Mouse (Mus musculus) heart, embryonic 11.5 days (tissue): ENCODE results near the gene Gm20388. TPM values are rescaled to one million over a fixed set of nuclear protein-coding genes. Genes with fewer than 3 reads are reported as not detected.

Experiments
- ATAC-seq: fragments of 200-750 bp; cut with Nextera tagmentation; replicated peaks from 2 replicates; pipeline ENCODE4 v1.8.0; 2017; ENCODE audit warnings: moderate library complexity; ENCODE audit not compliant: insufficient number of reproducible peaks, low FRiP score, low TSS enrichment
- H3K27ac ChIP-seq: fragments of 300-500 bp; sonication (generic); 2 replicates; pipeline ENCODE4 v1.5.1; 2014; ENCODE audit warnings: mild to moderate bottlenecking, low read depth, low read length
- H3K27me3 ChIP-seq: fragments of 300-500 bp; sonication (generic); 2 replicates; pipeline ENCODE4 v1.6.1; 2014; ENCODE audit warnings: mild to moderate bottlenecking, low read length, mixed read lengths; ENCODE audit not compliant: control insufficient read depth, insufficient read depth
- H3K36me3 ChIP-seq: fragments of 300-500 bp; sonication (generic); 2 replicates; pipeline ENCODE4 v1.6.1; 2014; ENCODE audit warnings: mild to moderate bottlenecking, low read length, moderate library complexity, mixed read lengths; ENCODE audit not compliant: control insufficient read depth, insufficient read depth
- H3K4me1 ChIP-seq: fragments of 300-500 bp; sonication (generic); 2 replicates; pipeline ENCODE4 v1.6.1; 2014; ENCODE audit warnings: low read length; ENCODE audit not compliant: control insufficient read depth, insufficient read depth
- H3K4me2 ChIP-seq: fragments of 300-500 bp; sonication (generic); 2 replicates; pipeline ENCODE4 v1.6.1; 2014; ENCODE audit warnings: mild to moderate bottlenecking, moderate library complexity
- H3K4me3 ChIP-seq: fragments of 300-500 bp; sonication (generic); 2 replicates; pipeline ENCODE4 v1.5.1; 2014; ENCODE audit warnings: low read depth, low read length
- H3K9ac ChIP-seq: fragments of 300-500 bp; sonication (generic); 2 replicates; pipeline ENCODE4 v1.6.1; 2014; ENCODE audit warnings: mild to moderate bottlenecking, low read depth, low read length, moderate library complexity
- H3K9me3 ChIP-seq: fragments of 300-500 bp; sonication (generic); replicated peaks from 2 replicates; pipeline ENCODE4 v1.6.1; 2016; ENCODE audit warnings: low read length; ENCODE audit not compliant: control insufficient read depth
- WGBS: fragments of 180-500 bp; shearing (Covaris S2); extraction: QIAGEN DNeasy Blood & Tissue Kit; methylation state at CpG from one replicate; pipeline ENCODE4 v1.1.7; 2014; ENCODE audit not compliant: insufficient replicate concordance; 5-methylcytosine and 5-hydroxymethylcytosine counted together
- polyA plus RNA-seq: library from polyadenylated mRNA; unstranded; fragments of >200 nt; fragmentation: Nextera tagmentation; extraction: Ambion mirVana; gene quantifications from 2 replicates; pipeline ENCODE4 v1.2.1, GENCODE M21; 2014

Gene Gm20388
- polyA plus RNA-seq, 1 experiment from 2014 or later = 6.4 TPM

DNA sequence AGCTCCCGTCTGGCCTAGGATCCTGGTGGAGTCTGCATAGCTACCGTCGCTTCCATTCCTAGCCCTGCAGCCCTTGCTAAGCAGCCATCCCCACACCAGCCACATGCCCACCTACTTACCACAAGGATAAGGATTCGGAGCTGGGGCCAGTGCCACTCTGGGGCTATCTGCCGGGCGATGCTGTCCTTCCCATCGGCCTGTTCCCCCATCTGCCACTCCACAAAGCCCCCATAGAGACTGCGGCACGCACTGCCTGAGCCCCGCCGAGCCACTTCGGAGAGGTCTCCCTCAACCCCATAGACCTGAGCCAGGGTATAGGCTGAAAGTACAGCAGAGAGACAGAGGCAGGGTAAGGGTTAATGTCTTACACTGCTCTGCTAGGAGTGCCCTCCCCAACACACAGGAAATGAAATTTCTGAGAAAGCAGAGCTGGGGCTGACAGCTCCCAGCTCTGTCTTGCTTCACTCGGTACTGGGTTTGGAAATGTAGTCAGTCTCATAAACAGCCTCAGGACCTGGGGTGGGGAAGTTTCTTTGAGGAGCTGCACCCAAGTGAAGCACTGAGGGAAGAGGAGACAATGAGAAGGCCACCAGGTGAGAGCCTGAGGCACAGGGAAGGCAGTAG, 2527.2 kb downstream of the Gm20388 start:
- H3K4me2 ChIP-seq = no peak overlapping the region
- WGBS = 79% methylated on average over 13 of the region's 13 CpGs

DNA sequence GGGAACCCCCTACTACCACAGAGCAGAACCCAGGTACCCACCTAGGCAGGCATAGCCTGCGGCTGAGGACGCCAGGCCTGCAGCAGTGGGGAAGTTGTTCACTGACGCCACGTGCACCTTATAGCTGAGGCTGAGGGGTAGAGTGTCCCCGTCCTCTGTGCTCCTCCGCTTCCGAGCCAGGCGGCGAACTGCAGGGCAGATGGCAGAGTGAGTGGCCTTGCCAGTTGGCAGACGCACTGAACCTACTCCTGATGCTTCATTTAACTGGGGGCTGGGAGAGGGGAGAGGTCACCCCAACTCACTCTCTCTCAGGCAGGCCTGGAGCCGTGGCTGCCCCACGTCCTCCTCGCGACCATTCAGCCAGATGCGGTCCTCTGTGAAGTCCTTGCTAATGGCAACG, 2528.7 kb downstream of the Gm20388 start:
- H3K9me3 ChIP-seq = no peaks in the 10 kb centered on the region
- no peaks in the 10 kb centered on the region for H3K27me3 ChIP-seq
- H3K4me1 ChIP-seq = peaks cover 13% of the 10 kb centered on the region
- 93% methylated on average over 16 of the region's 16 CpGs for WGBS
- H3K27ac ChIP-seq = no peak overlapping the region
- no peak overlapping the region for H3K4me3 ChIP-seq
- no peak for ATAC-seq
- no peak overlapping the region for H3K4me2 ChIP-seq
- no peak overlapping the region for H3K9ac ChIP-seq
- peaks cover 19% of the 10 kb centered on the region for H3K36me3 ChIP-seq

More for the DNA sequence above, 2527.2 kb downstream of the Gm20388 start:
- H3K9ac ChIP-seq = no peak overlapping the region
- H3K27ac ChIP-seq = 0 out of 2 replicates have a peak overlapping the region, but pooled peaks have one; percentile 12
- H3K27me3 ChIP-seq = no peaks in the 10 kb centered on the region
- H3K4me3 ChIP-seq = no peak overlapping the region
- H3K9me3 ChIP-seq = no peaks in the 10 kb centered on the region
- no peak for ATAC-seq
- H3K4me1 ChIP-seq = peaks cover 17% of the 10 kb centered on the region
- peaks cover 19% of the 10 kb centered on the region for H3K36me3 ChIP-seq

DNA sequence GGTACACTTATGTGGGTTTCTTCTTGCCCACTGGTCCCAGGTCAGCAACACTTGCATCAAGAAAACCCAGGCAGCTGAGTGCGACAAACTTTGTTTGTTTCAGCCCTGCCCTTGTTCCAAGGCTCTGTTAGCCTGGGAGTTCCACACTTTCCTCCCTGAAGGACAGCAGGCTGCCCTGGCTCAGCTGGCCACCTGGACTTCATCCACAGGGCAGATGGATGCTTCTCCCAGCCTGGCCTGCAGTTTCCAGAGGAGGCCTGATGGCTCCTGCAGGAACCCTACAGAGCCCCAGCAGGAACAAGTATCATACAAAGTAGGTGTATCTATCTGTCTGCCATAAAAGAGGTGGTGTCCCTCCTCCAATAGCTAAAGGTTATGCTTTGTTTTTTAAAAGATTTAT, 2530.7 kb downstream of the Gm20388 start:
- Histone ChIP-seq H3K4me3 (no peak overlapping the region), H3K4me2 (no peak overlapping the region), H3K27me3 (no peaks in the 10 kb centered on the region), H3K4me1 (peaks cover 29% of the 10 kb centered on the region), H3K27ac (no peak overlapping the region), H3K36me3 (peaks cover 14% of the 10 kb centered on the region), H3K9ac (no peak overlapping the region), H3K9me3 (no peaks in the 10 kb centered on the region)
- whole genome bisulfite sequencing = 90% methylated on average over 1 of the region's 1 CpGs
- ATAC-seq = no peak

DNA sequence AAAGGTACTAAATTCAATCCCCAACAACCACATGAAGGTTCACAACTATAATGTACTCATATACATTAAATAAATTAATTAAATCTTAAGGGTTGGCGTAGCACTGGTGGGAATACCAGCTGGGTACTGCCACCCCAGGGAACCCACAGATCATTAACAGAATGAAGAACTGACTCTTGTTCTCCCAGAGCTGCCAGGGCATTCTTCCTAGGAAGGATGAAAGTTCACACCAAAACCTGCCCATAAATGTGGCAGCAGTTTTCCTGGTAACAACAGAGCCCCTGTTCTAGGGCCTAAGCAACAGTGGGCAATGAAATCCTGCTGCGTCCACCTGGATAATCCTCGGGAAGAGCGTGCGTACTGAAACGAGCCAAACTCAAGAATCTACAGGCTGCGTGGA, 2531.7 kb downstream of the Gm20388 start:
- peak overlapping the region; percentile 86 for H3K4me2 ChIP-seq
- 30% methylated on average over 7 of the region's 7 CpGs for WGBS
- peak overlapping the region; percentile 66 for H3K9ac ChIP-seq
- no peak overlapping the region for H3K27ac ChIP-seq
- H3K4me3 ChIP-seq = peak overlapping the region; percentile 61
- no peaks in the 10 kb centered on the region for H3K9me3 ChIP-seq
- no peaks in the 10 kb centered on the region for H3K27me3 ChIP-seq
- H3K36me3 ChIP-seq = peaks cover 8% of the 10 kb centered on the region
- ATAC-seq = no peak
- H3K4me1 ChIP-seq = peaks cover 29% of the 10 kb centered on the region

DNA sequence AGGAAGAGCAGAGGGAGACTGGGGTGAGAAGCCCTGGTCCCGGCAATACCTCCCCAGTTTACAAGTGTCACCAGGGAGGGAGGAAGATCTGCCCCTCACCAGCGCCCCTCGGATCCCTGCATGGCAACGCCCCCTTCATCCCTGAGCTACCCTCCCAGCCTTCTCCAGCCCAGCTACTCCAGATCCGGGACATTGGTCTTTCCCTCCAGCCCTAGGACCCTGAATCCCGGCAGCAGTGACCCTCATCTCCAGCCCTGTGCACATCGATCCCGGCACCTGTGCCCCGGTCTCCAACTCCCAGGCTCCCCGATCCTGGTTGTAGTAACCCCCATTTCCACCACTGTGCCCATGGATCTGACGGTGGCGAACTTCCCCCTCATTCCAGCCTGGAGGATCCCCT, 2532.1 kb downstream of the Gm20388 start:
- Histone ChIP-seq H3K4me2 (peak overlapping the region; percentile 86), H3K27me3 (no peaks in the 10 kb centered on the region), H3K36me3 (peaks cover 5% of the 10 kb centered on the region; the same call in 1 of the 2 replicates), H3K9ac (peak overlapping the region; percentile 66), H3K4me1 (peaks cover 28% of the 10 kb centered on the region), H3K4me3 (peak overlapping the region; percentile 61), H3K9me3 (no peaks in the 10 kb centered on the region), H3K27ac (no peak overlapping the region)
- under 1% methylated on average over 12 of the region's 12 CpGs for WGBS
- no peak for ATAC-seq

DNA sequence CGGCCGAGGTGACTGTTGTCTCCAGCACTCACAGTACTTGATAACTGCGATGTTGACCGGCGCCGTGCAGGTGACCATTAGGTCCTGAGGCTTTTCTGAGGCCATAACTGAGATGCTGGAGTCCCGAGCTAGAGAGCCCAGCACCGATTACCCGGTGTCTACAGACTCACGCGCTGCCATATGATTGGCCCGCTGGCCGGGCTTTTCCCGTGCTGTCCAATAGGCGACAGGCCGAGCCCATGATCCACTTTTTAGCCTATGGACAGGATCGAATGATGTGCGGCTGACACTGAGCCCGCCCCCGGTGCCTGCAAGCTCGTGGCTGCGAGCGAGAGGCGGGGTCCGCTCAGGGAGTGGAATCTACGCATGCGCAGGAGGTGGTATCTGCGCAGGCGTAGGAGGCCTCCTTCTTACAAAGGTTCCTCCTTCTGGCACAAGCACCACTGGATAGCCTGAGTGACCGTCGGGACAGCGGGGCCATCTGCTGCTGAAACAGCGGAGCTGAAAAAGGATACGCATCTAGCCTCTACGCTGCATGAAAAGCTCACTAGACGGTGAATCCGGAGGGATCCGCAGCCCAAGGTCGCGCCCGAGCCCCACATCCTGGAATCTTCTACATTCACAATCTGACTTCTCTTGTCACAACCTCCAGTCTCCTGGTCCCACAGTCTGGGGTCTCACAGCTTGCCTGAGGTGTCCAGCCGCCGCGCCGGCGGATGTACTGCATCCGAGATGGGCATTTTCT, 2532.8 kb downstream of the Gm20388 start, which contains the start of gene Mvd:
Gene Mvd (minus strand): TSS at position 161 of the 745 bp plus-strand sequence.
- H3K9ac ChIP-seq = peak within 1 kb of the TSS; percentile 80
- peak within 1 kb of the TSS; percentile 61 for H3K4me3 ChIP-seq
- H3K27me3 ChIP-seq = no peaks in the 10 kb centered on the region
- H3K36me3 ChIP-seq = peaks cover 5% of the 10 kb centered on the region; the same call in 1 of the 2 replicates
- H3K9me3 ChIP-seq = no peaks in the 10 kb centered on the region
- peak within 1 kb of the TSS; percentile 86 for H3K4me2 ChIP-seq
- H3K4me1 ChIP-seq = peaks cover 22% of the 10 kb centered on the region
- H3K27ac ChIP-seq = peak within 1 kb of the TSS; percentile 95
- ATAC-seq = peak; percentile 95
- WGBS = under 1% methylated on average over 47 of the region's 47 CpGs

DNA sequence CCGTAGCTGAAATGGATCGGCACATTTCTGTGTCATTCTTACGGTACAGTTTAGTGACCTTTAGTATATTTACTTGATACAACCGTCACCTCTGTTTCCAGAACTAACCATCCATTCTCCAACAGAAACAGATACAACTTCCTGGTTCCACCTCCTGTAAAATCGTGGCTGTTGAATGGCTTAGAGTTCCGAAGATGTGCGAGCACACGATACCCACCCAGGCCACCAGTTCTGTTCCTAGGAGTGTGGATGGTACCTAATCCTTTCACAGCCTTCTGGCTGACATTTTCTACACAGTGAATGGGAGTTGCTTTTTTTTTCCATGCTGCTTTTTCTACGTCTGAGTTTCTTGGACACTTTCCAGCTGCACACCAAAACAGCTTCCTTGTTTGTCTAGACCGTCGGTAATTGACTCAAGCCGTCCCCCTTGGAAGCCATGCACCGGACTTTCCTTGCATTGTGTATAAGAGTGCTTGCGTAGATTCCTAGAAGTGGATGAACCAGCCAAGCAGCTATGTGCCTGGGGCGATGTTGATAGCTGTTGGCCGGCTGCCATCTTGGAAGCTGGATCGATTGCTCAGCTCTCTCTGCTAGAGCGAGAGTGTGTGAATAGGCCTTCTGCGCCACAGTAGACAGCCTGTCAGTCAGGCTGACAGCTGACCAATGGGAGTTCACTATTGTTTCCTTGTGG, 2533.6 kb downstream of the Gm20388 start:
- WGBS = 24% methylated on average over 19 of the region's 19 CpGs
- no peak for ATAC-seq
- peak overlapping the region; percentile 75 for H3K4me2 ChIP-seq
- H3K27me3 ChIP-seq = no peaks in the 10 kb centered on the region
- H3K9me3 ChIP-seq = no peaks in the 10 kb centered on the region
- peaks cover 4% of the 10 kb centered on the region; the same call in 1 of the 2 replicates for H3K36me3 ChIP-seq
- peaks cover 22% of the 10 kb centered on the region for H3K4me1 ChIP-seq
- peak overlapping the region; percentile 61 for H3K4me3 ChIP-seq
- peak overlapping the region; percentile 95 for H3K27ac ChIP-seq
- peak overlapping the region; percentile 80 for H3K9ac ChIP-seq

DNA sequence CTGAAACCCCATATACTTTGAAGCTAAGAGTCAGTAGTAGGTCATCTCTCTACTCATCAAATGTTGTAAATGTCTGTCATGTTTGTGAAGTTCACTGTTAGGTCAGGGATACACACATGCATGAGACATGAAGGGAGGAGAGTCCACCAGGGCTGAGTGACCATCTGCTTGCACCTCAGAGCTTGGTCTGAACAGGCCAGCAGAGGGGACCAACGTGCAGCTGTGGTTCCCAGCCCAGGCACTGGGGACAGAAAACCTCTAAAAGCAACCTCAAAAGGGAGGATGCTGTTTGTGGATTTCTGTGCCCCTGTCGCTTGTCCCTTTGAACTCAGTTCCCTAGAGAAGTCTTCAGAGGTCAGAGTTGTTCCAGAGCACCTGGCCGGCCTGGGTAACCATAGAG, 2534.6 kb downstream of the Gm20388 start:
- H3K9ac ChIP-seq = peak overlapping the region; percentile 36; the same call in 1 of the 2 replicates
- 0 out of 2 replicates have a peak overlapping the region, but pooled peaks have one; percentile 95 for H3K27ac ChIP-seq
- no peaks in the 10 kb centered on the region for H3K27me3 ChIP-seq
- no peaks in the 10 kb centered on the region for H3K36me3 ChIP-seq
- H3K4me3 ChIP-seq = no peak overlapping the region; the same call in 1 of the 2 replicates
- WGBS = 55% methylated on average over 3 of the region's 3 CpGs
- ATAC-seq = no peak
- no peaks in the 10 kb centered on the region for H3K9me3 ChIP-seq
- H3K4me2 ChIP-seq = peak overlapping the region; percentile 75
- peaks cover 22% of the 10 kb centered on the region for H3K4me1 ChIP-seq
